Mouse (Mus musculus) midbrain, embryonic 10.5 days (tissue): ENCODE results near the gene Psma6. TPM values are rescaled to one million over a fixed set of nuclear protein-coding genes. Genes with fewer than 3 reads are reported as not detected.

Source experiments
- DNase-seq: peaks from one replicate; pipeline ENCODE4 v3.0.0-alpha.2; 2017; ENCODE audit warnings: low spot score
- H3K27ac ChIP-seq: fragments of 300-500 bp; sonication (generic); replicated peaks from 2 replicates; pipeline ENCODE4 v1.5.1; 2016; ENCODE audit warnings: mild to moderate bottlenecking
- H3K27me3 ChIP-seq: fragments of 300-500 bp; sonication (generic); 2 replicates; pipeline ENCODE4 v1.6.1; 2016; ENCODE audit warnings: low read depth, mild to moderate bottlenecking; ENCODE audit not compliant: poor library complexity, severe bottlenecking
- H3K36me3 ChIP-seq: fragments of 300-500 bp; sonication (generic); 2 replicates; pipeline ENCODE4 v1.6.1; 2016; ENCODE audit warnings: mild to moderate bottlenecking, moderate library complexity
- H3K4me1 ChIP-seq: fragments of 300-500 bp; sonication (generic); 2 replicates; pipeline ENCODE4 v1.6.1; 2016
- H3K4me3 ChIP-seq: fragments of 300-500 bp; sonication (generic); 2 replicates; pipeline ENCODE4 v1.5.1; 2016; ENCODE audit warnings: mild to moderate bottlenecking, moderate library complexity
- H3K9me3 ChIP-seq: fragments of 300-500 bp; sonication (generic); replicated peaks from 2 replicates; pipeline ENCODE4 v1.6.1; 2016; ENCODE audit warnings: mild to moderate bottlenecking
- WGBS: fragments of 180-500 bp; shearing (Covaris S2); methylation state at CpG from one replicate; pipeline ENCODE4 v1.1.7; 2016; 5-methylcytosine and 5-hydroxymethylcytosine counted together
- polyA plus RNA-seq: library from polyadenylated mRNA; unstranded; fragments of >200 nt; fragmentation: Nextera tagmentation; extraction: Ambion mirVana; gene quantifications from 2 replicates; pipeline ENCODE4 v1.2.1, GENCODE M21; 2016

Psma6 gene
- polyA plus RNA-seq, 1 experiment from 2014 or later: 514 TPM

DNA sequence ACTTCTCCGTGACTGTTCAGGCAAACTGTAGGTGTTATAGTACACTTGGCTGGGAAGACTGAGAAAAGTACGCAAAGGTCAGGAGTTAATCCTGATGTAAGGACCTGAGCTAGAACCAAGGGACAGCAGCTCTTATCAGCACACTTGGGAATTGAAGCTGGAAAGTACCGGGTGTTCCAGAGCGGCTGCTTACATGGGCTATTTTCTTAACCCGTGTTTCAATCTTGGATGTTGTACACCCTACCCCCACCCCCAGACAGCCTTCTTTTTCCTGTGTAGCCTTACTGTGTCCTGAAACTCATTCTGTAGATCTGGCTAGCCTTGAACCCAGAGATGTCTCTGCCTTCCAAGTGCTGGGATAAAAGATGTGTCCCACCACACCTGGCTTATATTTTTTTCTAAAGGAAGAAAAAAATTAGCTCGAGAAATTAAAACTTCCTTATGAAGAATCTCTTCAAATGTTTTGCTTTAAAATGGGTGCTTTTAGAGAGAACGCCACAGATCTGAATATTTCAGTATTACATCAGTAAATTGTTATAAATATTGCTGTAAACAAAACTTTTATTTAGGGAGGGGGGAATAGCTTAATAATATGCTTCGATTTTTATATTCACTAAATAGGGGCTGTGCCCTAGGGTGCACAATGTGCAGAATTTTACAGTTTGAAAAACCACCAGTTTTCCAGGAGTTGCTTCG, 13.7 kb downstream of the Psma6 start:
- WGBS: 76% methylated on average over 9 of the region's 9 CpGs
- Histone ChIP-seq H3K27me3 (no peaks in the 10 kb centered on the region), H3K9me3 (no peaks in the 10 kb centered on the region), H3K4me3 (peak overlapping the region; percentile 95), H3K27ac (peak overlapping the region; percentile 94), H3K36me3 (peaks cover 14% of the 10 kb centered on the region), H3K4me1 (peaks cover 22% of the 10 kb centered on the region)
- no peak for DNase-seq

DNA sequence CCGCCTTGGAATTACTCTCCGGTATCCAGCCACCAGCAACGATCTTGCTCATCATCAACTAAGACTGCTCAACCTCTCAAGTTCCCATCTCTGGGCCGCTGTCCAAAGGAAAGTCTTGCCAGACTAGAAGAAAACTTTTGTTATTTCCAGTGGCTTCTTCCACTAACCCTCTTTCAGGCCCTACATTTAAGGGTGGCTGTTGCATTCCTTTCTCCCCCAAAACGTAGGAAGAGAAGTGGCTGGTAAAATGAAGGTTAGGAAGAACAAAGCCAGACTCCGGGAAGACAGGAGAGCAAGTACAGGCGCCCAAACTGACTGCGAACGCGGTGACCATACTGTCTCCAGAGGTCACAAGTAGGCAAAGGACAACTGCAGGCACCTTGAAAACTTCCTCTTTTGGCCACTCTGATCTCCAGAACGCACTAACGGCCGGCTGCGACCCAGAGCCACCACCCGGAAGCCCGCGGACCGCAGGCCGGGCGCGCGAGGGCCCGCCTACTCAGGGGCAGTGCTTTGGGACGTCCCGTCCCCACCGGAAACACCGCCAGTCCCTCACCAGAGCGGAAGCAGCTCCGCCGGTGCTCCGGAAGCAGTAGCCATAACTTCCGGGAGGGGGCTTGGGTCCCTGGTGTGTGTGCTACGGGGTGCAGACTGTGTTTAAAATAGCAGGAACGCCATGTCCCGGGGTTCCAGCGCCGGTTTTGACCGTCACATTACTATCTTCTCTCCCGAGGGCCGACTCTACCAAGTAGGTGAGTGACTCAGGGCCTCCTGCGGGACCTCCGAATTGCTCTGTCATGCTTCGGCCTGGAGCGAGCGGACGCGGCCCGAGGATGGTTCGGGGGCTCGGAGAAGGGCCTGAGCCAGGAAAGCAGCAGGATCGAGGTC, 14.5 kb downstream of the Psma6 start:
- peaks cover 22% of the 10 kb centered on the region for H3K4me1 ChIP-seq
- H3K36me3 ChIP-seq: peaks cover 22% of the 10 kb centered on the region
- no peaks in the 10 kb centered on the region for H3K27me3 ChIP-seq
- peak overlapping the region; percentile 94 for H3K27ac ChIP-seq
- DNase-seq: peak; percentile 95
- H3K4me3 ChIP-seq: peak overlapping the region; percentile 95
- under 1% methylated on average over 51 of the region's 51 CpGs for WGBS
- H3K9me3 ChIP-seq: no peaks in the 10 kb centered on the region

DNA sequence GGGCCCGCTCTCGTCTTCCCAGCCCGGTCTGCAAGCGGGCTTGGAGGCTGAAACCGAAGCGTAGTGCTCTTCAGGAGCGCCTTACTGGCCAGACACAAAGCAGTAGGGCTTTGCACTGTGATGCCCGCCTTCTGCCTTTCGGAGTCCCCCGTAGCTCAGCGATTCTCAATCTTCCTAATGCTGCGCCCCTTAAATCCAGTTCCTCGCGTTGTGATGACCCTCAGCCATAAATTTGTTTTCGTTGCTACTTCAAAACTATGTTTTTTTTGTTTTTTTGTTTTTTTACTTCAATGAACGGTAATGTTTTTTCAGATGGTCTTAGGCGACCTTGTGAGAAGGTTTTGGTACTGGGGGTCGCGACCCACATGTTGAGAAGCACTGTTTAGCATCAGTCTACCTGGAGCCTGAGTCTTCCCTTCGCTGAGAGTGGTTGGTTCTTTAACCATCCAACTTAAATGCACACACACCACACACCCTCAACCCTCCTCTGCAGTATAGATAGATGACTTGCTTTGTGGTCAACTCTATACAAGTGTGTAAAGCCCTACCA, 15.2 kb downstream of the Psma6 start:
- Histone ChIP-seq H3K4me1 (peaks cover 22% of the 10 kb centered on the region), H3K9me3 (no peaks in the 10 kb centered on the region), H3K27ac (peak overlapping the region; percentile 94), H3K36me3 (peaks cover 30% of the 10 kb centered on the region), H3K4me3 (peak overlapping the region; percentile 95), H3K27me3 (no peaks in the 10 kb centered on the region)
- no peak for DNase-seq
- 2% methylated on average over 20 of the region's 20 CpGs for WGBS

DNA sequence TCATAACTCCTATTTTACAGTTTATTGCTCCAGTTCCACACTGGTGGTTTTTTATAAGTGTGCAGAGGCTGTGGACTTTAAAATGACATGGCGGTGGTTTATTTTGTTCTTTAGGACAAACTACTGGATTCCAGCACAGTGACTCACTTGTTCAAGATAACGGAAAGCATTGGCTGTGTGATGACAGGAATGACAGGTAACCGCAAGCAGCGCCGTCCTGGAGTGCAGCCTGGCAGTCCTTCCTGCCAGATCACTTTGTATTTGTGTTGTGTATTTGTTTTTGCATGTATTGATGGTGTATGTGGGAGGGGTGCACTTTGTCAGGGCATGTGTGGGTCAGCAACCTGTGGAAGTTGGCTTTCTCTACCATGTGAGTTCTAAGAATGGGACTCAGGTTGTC, 23.9 kb downstream of the Psma6 start:
- Histone ChIP-seq H3K4me3 (no peak overlapping the region), H3K36me3 (peaks cover 80% of the 10 kb centered on the region), H3K4me1 (no peaks in the 10 kb centered on the region), H3K9me3 (no peaks in the 10 kb centered on the region), H3K27ac (no peak overlapping the region), H3K27me3 (no peaks in the 10 kb centered on the region)
- WGBS: 94% methylated on average over 5 of the region's 5 CpGs
- DNase-seq: no peak

DNA sequence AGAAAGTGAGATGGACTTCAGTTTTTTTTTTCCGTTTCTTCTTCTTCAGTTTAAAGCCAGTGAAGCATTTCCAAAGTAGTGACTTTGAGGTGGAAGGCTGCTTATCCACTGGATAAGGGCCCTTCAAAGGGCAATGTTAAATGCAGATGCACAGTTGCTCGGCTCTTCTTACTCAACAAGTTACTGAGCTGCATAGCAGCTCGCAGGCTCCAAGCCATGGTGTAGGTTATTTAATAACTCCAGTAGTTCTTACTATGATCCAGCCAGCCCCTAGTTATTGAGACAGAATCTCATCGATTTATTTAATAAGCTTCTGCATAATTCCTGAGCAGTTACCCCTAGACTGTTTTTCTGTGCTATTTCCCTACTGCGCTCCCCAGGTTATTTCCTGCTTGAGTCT, 31.2 kb downstream of the Psma6 start:
- no peak for DNase-seq
- H3K36me3 ChIP-seq: peaks cover 99% of the 10 kb centered on the region

DNA sequence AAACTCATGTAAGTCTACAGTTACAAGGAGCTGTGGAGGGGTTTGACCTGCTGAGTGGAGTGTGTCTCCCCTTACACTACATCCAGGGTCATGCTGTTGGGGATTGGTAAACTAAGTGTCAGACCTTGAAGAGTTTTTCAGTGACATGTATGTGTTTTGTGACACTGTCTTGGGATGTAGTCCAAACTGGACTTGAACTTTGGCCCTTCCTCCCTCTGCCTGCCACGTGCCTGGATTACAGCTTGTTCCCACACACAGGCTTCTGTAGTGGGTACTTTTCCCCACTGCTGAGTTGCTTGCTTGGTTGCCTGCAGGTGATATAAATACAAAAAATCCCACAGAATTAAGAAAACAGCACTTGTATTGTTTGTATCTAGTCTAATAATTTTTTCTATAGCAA, 31.7 kb downstream of the Psma6 start:
- H3K27me3 ChIP-seq: no peaks in the 10 kb centered on the region
- peaks cover 99% of the 10 kb centered on the region for H3K36me3 ChIP-seq

More for the DNA sequence above, 31.2 kb downstream of the Psma6 start:
- H3K4me3 ChIP-seq: no peak overlapping the region
- no peaks in the 10 kb centered on the region for H3K9me3 ChIP-seq
- H3K27ac ChIP-seq: no peak overlapping the region
- no peaks in the 10 kb centered on the region for H3K4me1 ChIP-seq
- no peaks in the 10 kb centered on the region for H3K27me3 ChIP-seq
- 92% methylated on average over 5 of the region's 5 CpGs for WGBS

DNA sequence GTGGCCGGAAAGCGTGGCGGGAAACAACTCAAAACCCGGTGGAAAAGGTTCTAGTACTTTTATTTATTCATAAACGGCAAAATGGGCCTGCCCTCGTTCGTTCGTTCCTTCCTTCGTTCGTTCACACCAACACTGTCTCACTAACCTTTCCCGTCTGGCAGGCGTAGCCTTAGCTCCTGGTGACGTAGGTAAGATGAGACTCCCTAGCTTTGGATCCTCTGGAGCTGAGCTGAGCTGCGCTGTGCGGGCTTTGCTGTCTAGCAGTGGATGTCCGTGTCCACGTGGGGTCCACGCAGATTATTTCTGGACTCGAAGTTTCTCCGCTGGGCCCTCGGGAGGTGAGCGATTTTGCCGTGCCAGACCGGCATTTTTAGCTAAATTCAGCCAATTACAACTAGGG, 36.2 kb downstream of the Psma6 start:
- Histone ChIP-seq H3K36me3 (peaks cover 56% of the 10 kb centered on the region), H3K4me1 (no peaks in the 10 kb centered on the region), H3K4me3 (no peak overlapping the region), H3K27me3 (no peaks in the 10 kb centered on the region), H3K9me3 (peaks cover 3% of the 10 kb centered on the region; the same call in 1 of the 2 replicates), H3K27ac (no peak overlapping the region)
- no peak for DNase-seq
- WGBS: 93% methylated on average over 24 of the region's 24 CpGs

More for the DNA sequence above, 31.7 kb downstream of the Psma6 start:
- H3K4me3 ChIP-seq: no peak overlapping the region
- 89% methylated on average over 1 of the region's 1 CpGs for WGBS
- H3K9me3 ChIP-seq: peaks cover 3% of the 10 kb centered on the region; the same call in 1 of the 2 replicates
- H3K27ac ChIP-seq: no peak overlapping the region
- DNase-seq: no peak
- no peaks in the 10 kb centered on the region for H3K4me1 ChIP-seq

DNA sequence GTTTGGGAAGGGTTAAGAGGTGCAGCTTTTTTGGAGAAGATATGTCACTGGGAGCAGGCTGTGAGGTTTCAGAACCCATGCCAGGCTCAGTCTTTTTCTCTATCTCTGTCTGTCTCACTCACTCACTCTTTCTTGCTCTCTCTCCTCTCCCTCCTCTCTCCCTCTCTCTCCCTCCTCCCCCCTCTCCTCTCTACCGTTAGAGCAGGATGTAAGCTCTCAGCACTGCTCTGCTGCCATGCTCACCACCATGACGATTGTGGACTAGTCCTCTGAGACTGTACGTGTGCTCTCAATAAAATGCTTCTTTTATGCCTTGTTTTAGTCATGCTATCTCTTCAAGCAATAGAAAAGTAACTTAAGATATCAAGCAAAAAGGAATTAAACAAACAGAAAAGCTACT, 38.0 kb downstream of the Psma6 start:
- H3K27me3 ChIP-seq: no peaks in the 10 kb centered on the region
- 52% methylated on average over 3 of the region's 3 CpGs for WGBS
- H3K4me3 ChIP-seq: no peak overlapping the region
- no peak for DNase-seq
- H3K9me3 ChIP-seq: peaks cover 3% of the 10 kb centered on the region; the same call in 1 of the 2 replicates
- peaks cover 38% of the 10 kb centered on the region for H3K36me3 ChIP-seq
- no peak overlapping the region for H3K27ac ChIP-seq
- H3K4me1 ChIP-seq: no peaks in the 10 kb centered on the region

DNA sequence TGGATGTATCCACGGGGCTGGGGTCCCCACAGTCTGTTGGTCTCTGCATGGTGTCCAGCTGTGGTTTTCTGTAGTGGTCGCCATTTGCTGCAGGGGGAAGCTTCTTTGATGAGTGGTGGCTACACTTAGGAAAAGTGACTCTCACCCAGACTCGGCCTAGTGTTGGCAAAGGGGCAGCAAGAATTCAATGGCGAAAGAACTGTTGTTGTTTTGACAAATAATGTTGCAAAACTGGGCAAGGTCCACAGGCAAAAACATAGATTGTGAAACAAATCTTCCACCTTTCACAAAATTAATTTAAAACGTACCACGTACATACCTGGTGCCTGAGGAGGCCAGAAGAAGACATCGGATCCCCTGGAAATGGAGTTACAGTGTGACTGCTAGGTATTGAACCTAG, 42.3 kb downstream of the Psma6 start:
- Histone ChIP-seq H3K36me3 (no peaks in the 10 kb centered on the region), H3K4me1 (no peaks in the 10 kb centered on the region), H3K4me3 (no peak overlapping the region), H3K27ac (no peak overlapping the region), H3K9me3 (no peaks in the 10 kb centered on the region), H3K27me3 (no peaks in the 10 kb centered on the region)
- 89% methylated on average over 7 of the region's 7 CpGs for WGBS
- DNase-seq: no peak

DNA sequence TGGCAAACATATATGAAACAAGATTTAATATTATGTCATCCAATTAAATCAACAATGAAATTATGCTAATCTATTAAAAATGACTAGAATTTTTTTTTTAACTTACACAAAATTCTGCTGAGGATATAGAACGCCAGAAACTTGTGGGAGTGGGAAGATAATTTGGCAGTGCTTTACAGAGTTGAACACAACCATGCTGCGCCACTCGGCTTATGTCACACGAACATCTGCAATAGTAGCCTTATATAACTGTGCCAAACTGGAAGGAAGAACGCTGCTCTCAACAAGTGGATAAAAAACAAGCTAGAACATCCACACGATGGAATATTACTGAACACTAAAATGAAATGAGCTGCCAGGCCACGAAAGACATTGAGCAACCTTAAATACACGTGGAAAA, 45.2 kb downstream of the Psma6 start:
- H3K27ac ChIP-seq: no peak overlapping the region
- H3K4me1 ChIP-seq: no peaks in the 10 kb centered on the region
- no peaks in the 10 kb centered on the region for H3K9me3 ChIP-seq
- no peaks in the 10 kb centered on the region for H3K27me3 ChIP-seq
- no peaks in the 10 kb centered on the region for H3K36me3 ChIP-seq
- DNase-seq: no peak
- no peak overlapping the region for H3K4me3 ChIP-seq
- WGBS: 89% methylated on average over 8 of the region's 8 CpGs

DNA sequence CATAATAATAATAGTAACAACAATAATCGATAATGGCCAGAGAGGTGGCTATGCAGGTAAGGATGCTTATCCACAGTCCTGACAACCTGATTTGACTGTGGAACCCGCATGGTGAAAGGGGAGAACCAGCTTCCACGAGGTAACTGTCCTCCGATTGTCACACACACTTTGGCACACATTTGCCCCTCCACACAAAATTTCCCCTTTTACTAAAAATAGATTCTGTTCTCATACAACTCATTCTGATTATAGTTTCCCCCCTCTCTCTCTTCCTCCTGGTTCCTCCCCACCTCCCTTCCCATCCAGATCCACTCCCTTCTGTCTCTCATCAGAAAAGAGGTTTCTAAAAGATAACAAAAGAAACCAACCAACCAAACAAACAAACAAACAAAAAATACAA, 45.9 kb downstream of the Psma6 start:
- Histone ChIP-seq H3K4me1 (no peaks in the 10 kb centered on the region), H3K27me3 (no peaks in the 10 kb centered on the region), H3K4me3 (no peak overlapping the region), H3K9me3 (no peaks in the 10 kb centered on the region), H3K27ac (no peak overlapping the region), H3K36me3 (no peaks in the 10 kb centered on the region)
- DNase-seq: no peak
- WGBS: 86% methylated on average over 4 of the region's 4 CpGs

DNA sequence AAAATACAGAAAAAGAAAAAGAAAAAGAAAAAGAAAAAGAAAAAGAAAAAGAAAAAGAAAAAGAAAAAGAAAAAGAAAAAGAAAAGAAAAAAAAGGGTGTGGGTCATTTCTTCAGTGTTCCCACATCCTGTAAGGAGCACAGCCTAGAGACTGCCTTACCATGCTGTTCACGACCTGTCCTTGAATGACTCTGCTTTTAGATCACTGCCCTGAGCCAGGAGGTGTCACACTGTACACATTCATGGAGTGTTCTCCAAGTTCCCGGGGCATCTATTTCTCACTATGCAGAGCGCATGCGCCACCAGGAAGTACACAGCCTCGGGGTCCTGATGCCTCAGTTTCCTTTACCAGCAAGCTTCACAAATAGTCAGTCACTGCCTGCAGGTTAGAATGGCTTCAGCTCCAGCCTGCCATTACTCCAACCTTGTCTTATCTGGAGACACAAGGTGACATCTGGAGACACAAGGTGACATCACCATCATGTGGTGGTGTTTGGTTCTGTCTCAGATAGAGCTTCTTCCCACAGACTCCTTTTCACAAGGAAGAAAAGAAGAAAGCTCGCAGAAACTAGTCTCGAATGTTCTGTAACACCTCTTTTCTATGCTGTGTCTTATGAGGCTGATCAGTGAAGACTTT, 48.4 kb downstream of the Psma6 start:
- Histone ChIP-seq H3K27ac (no peak overlapping the region), H3K4me3 (no peak overlapping the region), H3K36me3 (no peaks in the 10 kb centered on the region), H3K27me3 (no peaks in the 10 kb centered on the region), H3K4me1 (peaks cover 10% of the 10 kb centered on the region), H3K9me3 (no peaks in the 10 kb centered on the region)
- 90% methylated on average over 7 of the region's 7 CpGs for WGBS
- DNase-seq: no peak
